Mouse (Mus musculus) megakaryocyte, adult 5-6 weeks (primary cell): ENCODE results near the gene Zfp655. TPM values are rescaled to one million over a fixed set of nuclear protein-coding genes. Genes with fewer than 3 reads are reported as not detected.
"Not testable (repeated sequence)": the region's sequence is repeated elsewhere in the genome, so short reads cannot be mapped to it uniquely, and the experiment has no call there.

Experiments
- ATAC-seq: 2 replicates; pipeline ENCODE4 v1.8.0; 2016; ENCODE audit warnings: mild to moderate bottlenecking, inconsistent platforms; ENCODE audit not compliant: poor library complexity, severe bottlenecking
- total RNA-seq, 2 experiments: library from RNA; stranded (forward) in 1 of 2; stranded (reverse) in 1 of 2; fragments of 153-499, 151-499 nt in 1 of 2; fragments of 221-1000, 200-1000 nt in 1 of 2; gene quantifications; 2 replicates each; pipeline versions ENCODE4 v1.2.3 to v1.2.4; 2015 to 2017

Gene Zfp655
- total RNA-seq (2015) (31.1 and 36.1 TPM in 2 replicates), total RNA-seq (2017) (23.4 and 27.2 TPM in 2 replicates)

DNA sequence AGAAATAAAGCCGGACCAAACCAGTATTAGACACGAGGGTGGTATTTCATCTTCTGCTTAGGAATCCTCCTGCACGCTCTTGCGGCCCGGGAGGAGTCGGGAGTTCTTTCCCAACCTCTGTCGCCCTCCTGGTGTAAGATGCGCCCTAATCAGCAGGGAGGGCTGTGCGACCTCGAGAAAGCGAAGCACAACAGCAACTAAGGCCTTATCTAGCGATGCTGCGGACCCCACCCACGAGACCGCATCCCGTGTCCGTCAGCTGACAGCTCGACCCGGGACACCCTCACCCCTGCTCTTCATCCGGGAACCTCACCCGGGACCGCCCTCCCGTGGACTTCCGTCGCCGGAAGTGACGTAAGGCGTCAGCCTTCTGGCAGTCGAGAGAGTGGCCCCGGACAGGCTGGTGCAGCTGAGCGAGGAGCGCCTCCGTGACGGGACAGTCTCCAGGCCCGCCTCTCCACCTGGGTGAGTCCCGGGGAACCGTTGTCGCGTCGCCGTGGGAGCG is at the start of gene Zfp655:
Gene Zfp655 (plus strand): TSS at position 349 of the 505 bp plus-strand sequence.
- peak; percentile 94 for ATAC-seq

DNA sequence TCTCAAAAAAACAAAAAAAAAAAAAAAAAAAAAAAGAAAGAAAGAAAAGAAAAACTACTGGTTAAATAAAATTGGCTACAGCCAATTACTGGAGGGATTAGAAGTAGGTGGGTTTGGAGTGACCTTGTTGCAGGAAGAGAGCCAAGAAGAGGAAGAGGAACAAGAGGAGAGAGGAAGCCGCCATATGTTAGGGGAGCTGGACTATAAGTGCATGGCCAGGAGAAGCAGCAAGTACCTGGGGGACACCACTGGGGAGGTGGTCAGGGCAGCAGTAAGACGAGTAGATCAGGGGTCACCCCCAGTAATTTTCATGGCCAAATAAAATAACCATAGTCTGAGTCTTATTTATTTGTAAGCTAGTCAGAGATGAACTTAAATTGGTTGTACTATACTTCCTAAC is 46.3 kb upstream of the Zfp655 start:
- 0 out of 2 replicates have a peak, but pooled peaks have one; percentile 28 for ATAC-seq

DNA sequence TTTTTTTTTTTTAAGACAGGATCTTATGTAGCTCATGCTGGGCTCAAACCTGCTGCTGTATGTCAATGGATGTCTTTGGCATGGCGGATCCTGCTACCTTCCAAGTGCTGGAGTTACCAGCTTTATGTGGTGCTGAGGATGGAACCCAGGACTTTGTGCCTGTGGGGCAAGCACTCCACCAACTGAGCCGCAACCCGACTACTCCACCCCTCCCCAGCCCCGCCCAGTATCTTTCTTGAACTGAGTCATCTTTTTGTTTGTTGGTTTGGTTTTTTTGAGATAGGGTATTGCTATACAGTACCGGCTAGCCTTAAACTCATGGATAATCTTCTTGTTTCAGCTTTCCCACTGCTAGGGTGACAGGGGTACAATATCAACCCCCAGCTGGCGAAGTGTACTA is 42.1 kb upstream of the Zfp655 start:
- no peak for ATAC-seq

DNA sequence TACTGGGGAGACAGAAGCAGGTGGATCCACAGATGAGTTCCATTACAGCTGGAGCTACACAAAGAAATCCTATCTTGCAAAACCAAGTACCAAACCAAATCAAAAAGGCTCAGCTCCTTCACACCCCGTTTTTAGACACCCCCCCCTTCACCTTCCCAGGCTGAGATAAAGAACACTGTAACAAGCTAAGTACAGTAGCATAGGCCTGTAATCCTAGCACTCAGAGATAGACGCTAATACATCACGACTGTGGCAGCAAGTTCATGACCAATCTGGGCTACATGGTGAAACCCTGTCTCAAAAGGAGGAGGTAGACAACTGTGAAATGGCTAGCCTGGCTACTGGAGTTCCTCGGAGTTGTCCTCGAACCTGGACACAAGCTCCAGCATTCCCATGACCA is 41.1 kb upstream of the Zfp655 start:
- no peak for ATAC-seq

DNA sequence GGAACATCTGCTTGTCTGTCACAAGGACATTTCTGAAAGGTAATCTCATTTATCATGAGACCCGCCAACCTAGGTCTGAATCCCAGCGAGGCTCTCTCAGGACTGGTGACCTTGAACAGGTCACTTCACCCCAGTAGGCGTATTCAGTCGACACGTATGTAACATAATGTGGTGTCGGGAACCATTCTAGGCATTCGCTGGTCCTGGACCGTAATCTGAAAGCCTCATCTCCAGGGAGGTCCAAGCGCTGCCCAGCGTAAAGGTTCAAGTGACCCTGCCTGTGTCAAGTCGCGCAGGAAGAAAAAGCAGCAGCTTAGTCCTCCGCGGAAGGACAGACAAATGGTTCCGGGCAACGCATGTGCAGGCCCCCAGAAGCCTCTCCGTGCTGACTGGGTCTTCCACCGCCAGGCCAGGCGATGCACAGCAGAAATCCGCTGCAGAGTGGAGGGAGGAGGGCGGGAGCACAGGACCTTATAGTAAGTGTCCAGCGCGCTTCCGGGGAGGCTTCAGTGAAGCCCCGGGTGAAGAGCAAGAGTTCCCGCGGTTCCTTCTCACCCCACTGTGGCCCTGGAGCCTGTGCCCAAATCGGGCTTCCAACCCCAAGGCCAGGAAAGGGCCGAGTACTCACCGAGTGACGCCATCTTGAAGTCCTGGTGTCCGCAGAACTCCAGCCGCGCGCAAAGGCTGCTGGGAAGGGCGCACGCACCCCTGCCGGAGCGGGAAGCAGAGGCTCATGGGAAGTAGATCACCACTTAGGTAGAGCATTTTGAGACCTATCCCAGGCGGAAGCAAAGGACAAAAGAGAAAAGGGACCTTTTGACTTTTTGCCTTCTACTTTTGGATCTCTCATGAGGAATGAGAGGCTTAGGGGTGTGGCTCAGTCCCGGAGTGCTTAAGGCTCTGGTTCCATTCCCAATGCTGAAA is 40.4 kb upstream of the Zfp655 start:
- ATAC-seq: peak; percentile 99

DNA sequence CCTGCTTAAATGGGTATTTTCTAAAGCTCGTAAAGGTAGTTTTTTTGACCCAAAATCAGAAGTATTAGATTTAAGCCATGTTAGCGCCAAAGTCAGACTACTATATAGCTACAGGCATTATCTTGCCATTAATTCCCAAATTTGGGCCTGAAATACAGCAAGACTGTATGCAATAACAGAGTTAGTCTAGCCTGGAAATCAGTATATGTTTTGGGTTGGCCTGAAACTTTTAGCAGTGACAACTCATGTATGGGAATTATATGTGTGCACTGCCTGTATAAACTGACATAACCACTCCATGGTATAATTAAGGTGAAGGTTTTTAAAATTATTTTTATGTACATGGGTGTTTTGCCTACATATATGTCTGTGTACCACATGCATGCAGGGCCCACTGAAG is 39.6 kb upstream of the Zfp655 start, which contains the start of gene Atp5j2:
Gene Atp5j2 (minus strand): TSS at position 101 of the 400 bp plus-strand sequence.
- no peak for ATAC-seq

DNA sequence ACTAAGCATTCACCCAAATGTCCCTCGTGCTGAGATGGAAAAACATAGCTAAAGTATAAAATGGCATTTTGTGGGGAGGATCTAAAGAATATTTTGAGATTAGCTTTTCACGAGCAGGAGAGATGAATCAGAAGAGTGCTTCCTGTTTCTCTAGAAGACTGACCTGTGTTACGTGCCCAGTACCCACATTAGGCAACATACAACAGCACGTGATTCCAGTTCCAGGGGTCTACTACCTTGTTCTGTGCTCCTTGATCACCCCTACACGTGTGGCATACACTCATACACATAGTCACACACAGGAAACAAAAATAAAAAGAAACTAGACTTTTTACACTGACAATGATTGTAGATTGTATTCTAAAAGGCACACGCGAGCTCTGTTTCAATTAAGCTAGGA is 31.1 kb upstream of the Zfp655 start:
- no peak for ATAC-seq

DNA sequence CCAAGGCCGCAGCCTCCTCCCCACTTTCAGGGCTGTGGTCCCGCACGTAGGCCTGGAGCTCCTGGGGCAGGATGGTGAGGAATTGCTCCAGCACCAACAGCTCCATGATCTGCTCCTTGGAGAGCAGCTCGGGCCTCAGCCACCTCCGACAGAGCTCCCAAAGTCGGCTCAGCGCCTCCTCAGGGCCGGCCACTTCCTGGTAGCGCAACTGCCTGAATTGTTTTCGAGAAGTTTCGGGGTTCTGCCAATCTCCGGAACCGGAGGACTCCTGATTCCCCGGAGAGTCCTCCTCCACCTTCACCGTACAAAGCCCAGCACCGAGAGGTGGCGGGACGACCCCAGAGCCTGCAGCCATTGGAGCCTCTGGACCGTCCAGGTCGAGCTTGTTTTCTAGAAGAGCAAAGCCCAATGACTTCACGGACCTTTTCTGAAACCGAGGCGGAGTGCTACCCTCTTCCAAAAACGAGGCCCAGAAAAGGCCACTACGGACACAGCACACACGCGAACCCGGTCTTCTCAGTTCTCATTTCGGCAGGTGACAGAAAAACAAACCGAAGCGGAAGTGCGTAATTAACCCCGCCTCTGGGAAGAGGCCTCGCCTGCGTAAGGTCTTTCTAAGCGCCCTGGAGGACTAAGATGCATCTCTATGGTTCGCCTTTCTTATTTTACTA is 30.1 kb upstream of the Zfp655 start, which contains the start of gene Zkscan14:
Gene Zkscan14 (minus strand): TSS at position 548 of the 671 bp plus-strand sequence.
- peak; percentile 74 for ATAC-seq

DNA sequence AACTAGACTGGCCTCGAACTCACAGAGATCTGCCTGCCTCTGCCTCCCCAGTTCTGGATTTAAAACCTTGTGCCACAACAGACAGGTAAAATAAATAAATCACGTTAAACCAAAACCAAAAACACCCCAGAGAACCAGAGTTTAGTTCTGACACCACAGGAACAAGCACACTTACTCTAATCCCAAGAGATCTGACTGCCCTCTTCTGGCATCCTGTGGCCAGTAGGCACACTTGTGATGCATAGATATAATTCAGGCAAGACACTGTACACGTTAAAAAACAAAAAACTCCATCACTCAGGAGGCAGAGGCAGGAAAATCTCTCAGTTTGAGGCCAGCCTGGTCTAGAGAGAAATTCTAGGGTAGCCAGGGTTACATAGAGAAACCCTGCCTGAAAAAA is 29.1 kb upstream of the Zfp655 start:
- no peak for ATAC-seq

DNA sequence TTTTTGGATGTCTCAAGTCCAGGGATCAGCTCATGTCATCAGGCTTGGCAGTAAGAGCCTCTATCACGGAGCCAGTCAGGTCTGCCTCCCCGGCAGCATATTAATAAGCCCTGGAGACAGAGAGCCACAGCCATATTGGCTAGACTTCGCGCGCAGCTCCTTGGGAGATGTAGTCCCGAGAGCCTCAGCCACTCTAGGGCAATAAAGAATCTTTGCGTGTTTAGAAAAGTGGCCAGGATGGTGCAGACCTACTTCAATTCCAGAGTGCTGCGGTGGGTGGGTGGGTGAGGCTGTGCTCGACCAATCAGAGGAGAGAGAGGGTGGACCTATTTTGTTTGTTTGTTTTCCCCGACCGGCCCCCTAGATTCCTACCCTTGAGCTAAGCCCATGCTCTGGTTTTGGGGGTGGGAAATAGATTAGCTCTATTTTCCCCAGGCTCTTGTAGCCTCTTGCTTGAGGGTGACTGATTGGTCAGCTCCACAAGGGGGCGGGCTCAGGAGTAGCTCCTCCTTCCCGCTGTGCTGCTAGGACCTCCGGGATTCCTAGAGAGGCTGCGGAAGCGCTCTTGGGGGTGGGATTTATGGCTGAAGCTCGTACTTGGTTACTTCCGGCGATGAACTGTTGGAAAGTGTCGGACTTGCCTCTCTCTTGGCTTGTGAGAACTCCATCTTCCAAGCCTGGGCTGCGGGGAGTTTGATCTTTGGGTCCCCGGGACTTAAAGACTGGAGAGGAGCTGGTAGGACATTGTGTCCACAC is 27.4 kb upstream of the Zfp655 start, which contains the start of gene Zkscan5:
Gene Zkscan5 (plus strand): TSS at position 627 of the 756 bp plus-strand sequence.
- peak; percentile 80 for ATAC-seq

DNA sequence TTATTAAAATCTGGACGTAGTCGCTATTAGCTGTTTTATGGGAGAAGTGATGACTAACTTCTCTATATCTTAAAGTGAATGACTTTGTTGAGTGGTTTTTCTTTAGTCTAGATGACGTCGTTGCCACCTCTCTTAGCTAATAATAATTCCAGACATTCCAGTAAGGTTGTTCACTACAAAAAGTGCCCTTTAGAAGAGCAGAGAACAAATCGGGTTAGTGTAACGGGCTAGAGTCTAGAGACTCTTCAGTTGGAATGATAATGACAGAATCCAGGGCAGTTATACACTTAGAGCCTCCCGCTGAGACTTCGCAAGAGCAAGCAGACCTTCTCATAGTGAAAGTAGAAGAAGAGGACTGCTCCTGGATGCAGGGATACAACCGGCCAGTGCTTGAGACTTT is 26.5 kb upstream of the Zfp655 start:
- no peak for ATAC-seq

DNA sequence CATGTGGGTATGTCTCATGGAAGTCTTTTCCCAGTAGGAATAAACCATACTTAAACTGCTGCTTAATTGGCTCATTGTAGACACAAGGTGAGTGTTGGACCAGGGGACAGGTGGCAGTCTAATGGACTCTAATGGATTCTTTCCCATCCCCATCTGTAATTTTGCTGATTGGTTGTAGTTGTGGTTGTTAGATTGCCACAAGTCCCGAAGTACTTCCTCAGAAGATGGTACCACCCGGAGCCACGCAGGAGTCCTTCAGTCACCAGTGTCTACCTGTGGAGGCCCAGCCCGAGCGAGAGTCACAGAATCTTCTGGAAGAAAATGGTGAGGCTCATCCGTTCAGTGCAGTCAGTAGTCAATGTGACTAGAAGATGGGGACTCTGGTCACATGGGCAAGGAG is 24.1 kb upstream of the Zfp655 start:
- no peak for ATAC-seq

DNA sequence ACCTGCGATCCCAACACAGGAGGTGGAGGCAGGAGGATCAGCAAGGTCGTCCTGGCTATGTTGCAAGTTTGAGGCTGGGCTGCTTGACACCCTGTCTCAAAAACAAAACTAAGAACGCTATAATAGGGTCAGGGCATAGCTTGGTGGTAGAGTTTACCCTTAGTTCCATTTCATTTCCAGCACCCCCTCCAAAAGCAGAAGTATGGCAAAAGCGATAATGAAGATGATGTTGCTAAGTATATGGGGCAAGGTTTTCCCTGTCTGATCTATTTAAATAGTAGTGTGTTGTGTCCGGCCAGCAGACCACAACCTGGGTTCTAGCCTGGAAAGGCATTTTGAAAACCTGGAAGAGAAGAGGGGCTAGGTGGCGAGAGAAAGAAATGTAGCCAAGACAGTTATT is 23.6 kb upstream of the Zfp655 start:
- ATAC-seq: no peak

DNA sequence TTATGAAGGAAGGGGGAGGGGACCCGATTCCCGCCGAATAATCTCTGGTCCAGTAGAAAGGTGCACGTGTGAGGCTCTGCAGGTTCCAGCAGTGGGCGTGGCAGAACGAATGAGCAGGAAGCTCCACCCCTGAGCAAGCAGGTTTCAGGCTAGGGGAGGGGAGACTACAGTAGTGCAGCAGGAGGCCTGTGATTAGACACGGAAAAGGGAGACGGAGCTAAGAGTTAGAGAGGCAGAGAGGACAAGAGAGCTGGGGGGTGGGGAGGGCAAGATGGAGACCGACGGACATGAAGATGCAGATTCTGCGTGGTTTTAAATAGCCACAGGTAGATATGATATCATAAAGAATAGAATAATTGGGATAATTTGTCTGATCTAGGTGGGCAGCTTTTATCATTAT is 23.1 kb upstream of the Zfp655 start:
- ATAC-seq: not testable (repeated sequence)

DNA sequence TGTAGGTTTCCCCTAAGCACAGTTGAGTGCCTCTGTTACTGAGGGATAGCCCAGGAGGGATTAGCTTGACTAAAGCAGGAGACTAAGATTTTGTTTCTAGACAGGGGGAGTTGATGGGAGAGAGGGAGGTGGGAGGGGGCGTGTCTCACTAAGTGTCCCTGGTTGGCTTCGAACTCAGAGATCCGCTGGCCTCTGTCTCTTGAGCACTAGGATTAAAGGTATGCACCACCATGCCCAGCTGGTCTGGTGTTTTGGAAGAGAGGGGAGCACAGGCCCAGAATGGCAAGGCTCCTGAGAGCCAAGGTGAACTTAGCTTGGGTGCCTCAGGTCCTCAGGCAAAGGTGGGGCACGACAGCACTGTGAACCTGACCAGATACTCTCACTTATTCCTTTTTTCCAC is 20.2 kb upstream of the Zfp655 start:
- ATAC-seq: no peak

DNA sequence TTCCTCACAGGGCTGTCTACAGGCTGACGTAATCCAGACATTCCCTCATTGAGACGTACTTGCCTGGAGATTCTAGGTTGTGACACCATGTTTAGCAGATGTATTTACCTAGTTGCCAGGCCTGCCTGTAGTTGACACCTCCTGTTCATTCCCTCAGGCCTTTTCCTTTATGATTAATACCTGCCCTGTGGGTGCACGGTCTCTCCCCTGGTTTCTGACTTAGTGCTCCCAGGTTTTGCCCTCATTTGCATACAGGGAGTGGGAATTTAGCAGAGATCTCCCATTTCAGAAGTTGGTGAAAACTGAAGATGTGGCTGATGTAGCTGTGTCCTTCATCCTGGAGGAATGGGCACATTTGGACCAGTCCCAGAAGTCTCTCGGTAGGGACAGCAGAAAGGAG is 19.3 kb upstream of the Zfp655 start:
- no peak for ATAC-seq

DNA sequence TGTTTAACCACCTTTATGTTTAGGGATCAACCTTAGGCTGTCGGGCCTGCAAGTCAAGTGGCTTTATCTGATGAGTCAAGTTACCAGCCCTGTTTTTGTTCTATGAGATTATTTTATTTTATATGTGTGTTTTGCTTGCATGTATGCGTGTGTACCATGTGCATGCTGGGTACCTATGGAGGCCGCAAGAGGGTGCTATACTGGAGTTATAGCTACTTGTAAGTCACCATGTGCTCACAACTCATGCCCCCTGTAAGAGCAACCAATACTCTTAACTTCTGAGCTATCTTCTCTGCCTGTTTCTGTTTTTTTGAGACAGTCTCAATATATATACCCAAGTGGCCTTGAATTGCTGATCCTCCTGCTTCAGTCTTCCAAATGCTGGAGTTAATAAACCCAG is 18.0 kb upstream of the Zfp655 start:
- ATAC-seq: no peak

DNA sequence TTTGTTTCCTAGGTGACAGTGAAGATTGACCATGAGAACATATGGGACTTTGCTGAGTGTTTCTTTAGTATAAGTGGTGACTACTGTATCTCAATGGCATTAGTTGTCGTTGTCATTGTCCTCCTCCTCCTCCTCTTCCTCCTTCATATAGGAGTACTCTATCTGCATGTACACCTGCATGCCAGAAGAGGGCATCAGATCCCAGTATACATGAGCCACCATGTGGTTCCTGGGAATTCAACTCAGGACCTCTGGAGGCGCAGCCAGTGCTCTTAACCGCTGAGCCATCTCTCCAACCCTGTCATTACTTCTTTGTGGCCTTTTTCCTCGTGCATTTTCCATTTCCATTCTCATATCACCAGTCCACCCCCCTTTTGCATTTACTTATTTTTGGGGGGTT is 16.8 kb upstream of the Zfp655 start:
- no peak for ATAC-seq

DNA sequence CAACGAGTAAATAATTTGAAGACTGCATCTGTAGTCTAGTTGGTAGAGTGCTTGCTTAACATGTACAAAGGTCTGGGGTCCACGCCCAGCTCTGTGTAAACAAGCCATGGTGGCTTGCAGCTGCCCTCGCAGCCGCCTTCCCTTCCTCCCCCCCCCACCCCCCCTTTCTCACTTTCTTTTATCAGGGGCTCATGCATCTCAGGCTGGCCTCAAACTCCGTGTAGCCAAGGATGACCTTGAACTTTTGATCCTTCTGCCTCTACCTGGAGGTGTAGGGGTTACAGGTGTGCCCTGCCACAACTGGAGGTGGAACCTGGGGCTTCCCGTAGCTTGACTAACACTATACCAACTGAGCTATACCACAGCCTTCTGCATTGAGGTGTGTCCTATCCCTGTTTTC is 13.8 kb upstream of the Zfp655 start:
- no peak for ATAC-seq

DNA sequence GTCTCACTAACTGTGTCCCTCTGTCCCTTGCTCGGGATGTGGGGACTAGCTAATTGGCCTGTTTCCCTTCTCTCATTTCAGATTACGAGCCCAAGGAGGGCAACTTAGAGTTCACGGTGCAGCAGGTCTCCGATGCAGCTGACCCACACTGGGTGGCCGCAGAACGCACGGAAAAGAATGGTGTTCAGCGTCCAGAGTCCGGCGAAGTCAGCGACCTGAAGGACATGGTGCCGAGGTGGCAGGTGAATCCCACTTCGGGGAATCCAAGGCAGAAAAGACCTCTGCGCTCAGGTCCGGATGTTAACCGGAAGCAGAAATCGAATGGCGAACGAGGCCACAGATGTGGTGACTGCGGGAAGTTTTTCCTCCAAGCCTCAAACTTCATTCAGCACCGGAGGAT is 13.3 kb upstream of the Zfp655 start:
- ATAC-seq: no peak

DNA sequence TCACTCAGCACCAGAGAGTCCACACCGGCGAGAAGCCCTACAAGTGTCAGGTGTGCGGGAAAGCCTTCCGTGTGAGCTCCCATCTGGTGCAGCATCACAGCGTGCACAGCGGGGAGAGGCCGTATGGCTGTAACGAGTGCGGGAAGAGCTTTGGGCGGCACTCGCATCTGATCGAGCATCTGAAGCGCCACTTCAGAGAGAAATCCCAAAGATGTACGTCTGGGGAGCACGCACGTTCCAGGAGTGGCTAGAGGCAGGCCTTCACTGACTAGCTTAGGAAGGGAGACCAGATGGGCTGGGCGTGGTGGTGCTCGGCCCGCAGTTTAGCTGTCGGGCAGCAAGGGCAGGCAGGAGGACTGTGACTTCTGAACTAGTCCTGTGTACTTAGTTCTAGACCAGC is 12.8 kb upstream of the Zfp655 start:
- ATAC-seq: no peak
